Mouse (Mus musculus) granulocyte monocyte progenitor cell, adult 5-6 weeks (primary cell): Measurements from ENCODE around the gene Arrb1. TPM values are rescaled to one million over a fixed set of nuclear protein-coding genes. Genes with fewer than 3 reads are reported as not detected.
A peak's percentile ranks its signal among the peaks of the same experiment; 100 is the strongest.

ENCODE experiments used
- ATAC-seq: replicated peaks from 2 replicates; pipeline ENCODE4 v1.8.0; 2016; ENCODE audit warnings: mild to moderate bottlenecking, moderate TSS enrichment, inconsistent platforms; ENCODE audit not compliant: poor library complexity, severe bottlenecking
- total RNA-seq, 2 experiments: library from RNA; stranded (forward) in 1 of 2; stranded (reverse) in 1 of 2; fragments of 200-712, 200-1000 nt in 1 of 2; fragments of >200 nt in 1 of 2; fragmentation: Nextera tagmentation in 1 of 2; gene quantifications; 2 replicates each; pipeline ENCODE4 v1.2.3; 2014 to 2017

Gene Arrb1
- total RNA-seq, 2 experiments from 2014 or later, result 36.6 to 40.1 TPM

GRCm38 (mm10) chr7:99535741-99536501 is 655 bp downstream of the Arrb1 start:
- peak; percentile 60 for ATAC-seq

- no peak for ATAC-seq
Observed at GRCm38 (mm10) chr7:99537183-99537756, 2.0 kb downstream of the Arrb1 start.

GRCm38 (mm10) chr7:99538421-99538820 is 3.2 kb downstream of the Arrb1 start:
- ATAC-seq, result no peak

GRCm38 (mm10) chr7:99539201-99539891 is 4.1 kb downstream of the Arrb1 start:
- ATAC-seq, result peak; percentile 52

GRCm38 (mm10) chr7:99540016-99540415 is 4.8 kb downstream of the Arrb1 start:
- ATAC-seq, result no peak

GRCm38 (mm10) chr7:99541204-99541603 is 5.9 kb downstream of the Arrb1 start:
- ATAC-seq, result no peak

GRCm38 (mm10) chr7:99544272-99544671 is 9.0 kb downstream of the Arrb1 start:
- ATAC-seq, result peak; percentile 6

- peak; percentile 67 for ATAC-seq
Observed at GRCm38 (mm10) chr7:99545885-99546745, 10.8 kb downstream of the Arrb1 start.

GRCm38 (mm10) chr7:99547584-99548487 is 12.6 kb downstream of the Arrb1 start:
- ATAC-seq, result no peak

GRCm38 (mm10) chr7:99549668-99550067 is 14.4 kb downstream of the Arrb1 start:
- peak; percentile 73 for ATAC-seq

GRCm38 (mm10) chr7:99551623-99552022 is 16.4 kb downstream of the Arrb1 start:
- ATAC-seq, result no peak

- ATAC-seq, result no peak
Observed at GRCm38 (mm10) chr7:99553222-99553884, 18.1 kb downstream of the Arrb1 start.

GRCm38 (mm10) chr7:99553885-99554269 is 18.6 kb downstream of the Arrb1 start:
- ATAC-seq, result no peak

GRCm38 (mm10) chr7:99555862-99556261 is 20.6 kb downstream of the Arrb1 start:
- ATAC-seq, result peak; percentile 72

GRCm38 (mm10) chr7:99559091-99559490 is 23.8 kb downstream of the Arrb1 start:
- ATAC-seq, result no peak

- no peak for ATAC-seq
Observed at GRCm38 (mm10) chr7:99562478-99562877, 27.2 kb downstream of the Arrb1 start.

GRCm38 (mm10) chr7:99563224-99563623 is 28.0 kb downstream of the Arrb1 start:
- no peak for ATAC-seq

- ATAC-seq, result no peak
Observed at GRCm38 (mm10) chr7:99565325-99565881, 30.1 kb downstream of the Arrb1 start.

- no peak for ATAC-seq
Observed at GRCm38 (mm10) chr7:99570680-99571079, 35.4 kb downstream of the Arrb1 start.
